Mouse (Mus musculus): ENCODE measurements around the gene Nrxn1. TPM values are rescaled to one million over a fixed set of nuclear protein-coding genes. Genes with fewer than 3 reads are reported as not detected.

Nrxn1 gene
- polyA plus RNA-seq, 1 experiment, result 0.31 TPM

DNA sequence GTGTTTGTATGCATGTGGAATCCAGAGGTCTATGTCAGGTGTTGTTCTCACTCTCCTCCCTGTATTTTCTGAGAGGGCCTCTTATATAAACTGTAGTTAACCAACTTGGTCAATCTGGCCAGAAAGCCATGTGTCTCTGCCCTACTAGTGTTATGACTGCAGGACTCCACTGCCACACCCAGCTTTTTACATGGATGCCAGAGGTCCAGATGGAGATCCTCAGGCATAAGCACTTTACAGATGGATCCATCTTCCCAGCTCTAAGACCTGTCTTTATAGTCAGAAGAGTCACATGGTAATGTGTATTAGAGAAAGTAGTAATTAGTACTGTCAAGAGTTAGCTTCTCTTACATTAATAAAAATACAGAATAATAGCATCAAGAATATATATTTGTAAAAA, 285.7 kb downstream of the Nrxn1 start:
- Histone ChIP-seq H3K27ac (ENCODE audit: control insufficient read depth, insufficient read depth, low read length) (no peak overlapping the region), H3K27me3 (ENCODE audit: control insufficient read depth, insufficient read depth, low read length) (no peaks in the 10 kb centered on the region), H3K4me1 (replicated peaks; ENCODE audit: control insufficient read depth, insufficient read depth, low read length) (no peaks in the 10 kb centered on the region), H3K36me3 (ENCODE audit: control insufficient read depth, insufficient read depth, low read length) (no peaks in the 10 kb centered on the region), H3K4me3 (ENCODE audit: control insufficient read depth, insufficient read depth, low read length) (no peak overlapping the region)
- DNase-seq, result no peak
- TF ChIP-seq POLR2A (IDR thresholded peaks at IDR 0.05; ENCODE audit: control insufficient read depth, extremely low read depth, insufficient read depth, low read length, poor library complexity), result no peak
- TF ChIP-seq CTCF (IDR thresholded peaks at IDR 0.05; ENCODE audit: borderline replicate concordance, control insufficient read depth, extremely low read depth, insufficient read depth, low read length, poor library complexity), result no peak

DNA sequence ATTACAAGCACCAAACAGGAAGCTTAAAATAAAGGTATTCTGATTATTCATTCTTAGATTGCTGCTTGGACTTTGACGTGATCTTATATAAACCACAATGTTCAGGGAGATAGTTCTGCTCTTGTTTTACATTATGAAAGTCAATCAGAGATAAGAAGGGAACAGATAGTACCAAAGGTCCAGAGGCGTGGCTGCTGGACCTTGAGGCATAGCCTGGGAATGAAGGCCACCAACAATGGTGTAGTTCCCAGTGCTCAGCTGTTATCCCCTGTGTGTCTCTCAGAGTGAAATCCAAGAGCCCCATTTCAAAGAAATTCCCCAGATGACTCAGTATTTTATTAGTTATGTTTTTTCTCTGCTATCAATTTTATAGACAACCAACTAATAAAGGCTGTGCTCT, 294.2 kb downstream of the Nrxn1 start:
- Histone ChIP-seq H3K27me3 (ENCODE audit: control insufficient read depth, insufficient read depth, low read length) (no peaks in the 10 kb centered on the region), H3K27ac (ENCODE audit: control insufficient read depth, insufficient read depth, low read length) (no peak overlapping the region), H3K36me3 (ENCODE audit: control insufficient read depth, insufficient read depth, low read length) (no peaks in the 10 kb centered on the region), H3K4me3 (ENCODE audit: control insufficient read depth, insufficient read depth, low read length) (no peak overlapping the region), H3K4me1 (replicated peaks; ENCODE audit: control insufficient read depth, insufficient read depth, low read length) (no peaks in the 10 kb centered on the region)
- no peak for DNase-seq
- WGBS, result 85% methylated on average over 2 of the region's 2 CpGs
- TF ChIP-seq CTCF (IDR thresholded peaks at IDR 0.05; ENCODE audit: borderline replicate concordance, control insufficient read depth, extremely low read depth, insufficient read depth, low read length, poor library complexity), result no peak
- no peak for TF ChIP-seq POLR2A (IDR thresholded peaks at IDR 0.05; ENCODE audit: control insufficient read depth, extremely low read depth, insufficient read depth, low read length, poor library complexity)

DNA sequence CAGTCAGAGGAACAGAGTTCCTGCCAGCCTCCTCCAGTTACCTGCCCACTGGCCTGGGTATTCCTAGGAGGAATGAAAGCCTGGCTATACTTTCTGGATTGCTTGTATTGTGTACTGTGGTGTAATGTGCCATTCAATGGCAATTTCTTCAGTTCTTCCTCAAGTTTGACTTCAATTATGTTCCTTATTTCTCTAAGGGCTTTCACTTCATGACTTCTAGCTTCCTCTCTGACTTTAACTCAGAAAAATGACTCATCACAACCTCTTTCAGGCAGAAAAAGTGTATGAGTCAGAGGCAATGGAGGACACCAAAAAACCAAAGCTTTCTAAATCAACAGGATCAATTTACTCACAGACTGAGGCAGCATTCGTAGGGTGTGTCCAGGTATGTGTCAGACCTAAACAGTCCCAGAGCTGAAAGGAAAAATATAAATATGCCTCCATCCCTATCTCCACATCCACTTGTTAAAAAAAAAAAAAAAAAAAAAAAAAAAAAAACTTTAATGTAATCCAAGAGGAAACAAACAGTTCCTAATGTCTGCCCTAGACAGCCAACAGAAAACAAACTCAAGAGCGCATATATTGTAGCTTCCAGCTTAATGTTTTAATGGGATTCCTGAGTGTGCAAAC, 295.1 kb downstream of the Nrxn1 start:
- WGBS, result 94% methylated on average over 2 of the region's 2 CpGs
- no peak overlapping the region for H3K27ac ChIP-seq (ENCODE audit: control insufficient read depth, insufficient read depth, low read length)

DNA sequence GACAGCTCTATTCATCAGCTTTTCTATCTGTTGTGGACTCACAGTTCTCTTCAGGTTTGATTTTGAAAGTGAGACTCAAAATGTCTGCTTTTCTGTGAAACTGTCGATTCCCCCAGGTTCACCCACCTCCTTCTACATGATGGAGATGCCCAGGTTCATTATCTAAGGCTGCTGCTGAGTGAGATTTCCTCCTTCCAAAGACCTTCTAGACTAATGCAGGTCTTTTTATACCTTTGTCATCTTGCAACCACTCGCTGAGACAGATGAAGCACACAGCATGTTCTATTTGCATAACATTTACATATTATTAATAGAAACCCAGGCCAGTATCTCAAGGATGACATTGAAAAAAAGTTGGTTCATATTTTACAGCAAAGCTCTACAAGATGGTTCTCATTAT, 295.9 kb downstream of the Nrxn1 start:
- TF ChIP-seq POLR2A (IDR thresholded peaks at IDR 0.05; ENCODE audit: control insufficient read depth, extremely low read depth, insufficient read depth, low read length, poor library complexity) (no peak), CTCF (IDR thresholded peaks at IDR 0.05; ENCODE audit: borderline replicate concordance, control insufficient read depth, extremely low read depth, insufficient read depth, low read length, poor library complexity) (no peak)
- Histone ChIP-seq H3K4me1 (replicated peaks; ENCODE audit: control insufficient read depth, insufficient read depth, low read length) (no peaks in the 10 kb centered on the region), H3K36me3 (ENCODE audit: control insufficient read depth, insufficient read depth, low read length) (no peaks in the 10 kb centered on the region), H3K4me3 (ENCODE audit: control insufficient read depth, insufficient read depth, low read length) (no peak overlapping the region), H3K27me3 (ENCODE audit: control insufficient read depth, insufficient read depth, low read length) (no peaks in the 10 kb centered on the region), H3K27ac (ENCODE audit: control insufficient read depth, insufficient read depth, low read length) (no peak overlapping the region)
- WGBS, result 92% methylated on average over 2 of the region's 2 CpGs
- DNase-seq, result no peak

More for the DNA sequence above, 295.1 kb downstream of the Nrxn1 start:
- Histone ChIP-seq H3K27me3 (ENCODE audit: control insufficient read depth, insufficient read depth, low read length) (no peaks in the 10 kb centered on the region), H3K36me3 (ENCODE audit: control insufficient read depth, insufficient read depth, low read length) (no peaks in the 10 kb centered on the region), H3K4me3 (ENCODE audit: control insufficient read depth, insufficient read depth, low read length) (no peak overlapping the region), H3K4me1 (replicated peaks; ENCODE audit: control insufficient read depth, insufficient read depth, low read length) (no peaks in the 10 kb centered on the region)
- DNase-seq, result no peak
- TF ChIP-seq POLR2A (IDR thresholded peaks at IDR 0.05; ENCODE audit: control insufficient read depth, extremely low read depth, insufficient read depth, low read length, poor library complexity) (no peak), CTCF (IDR thresholded peaks at IDR 0.05; ENCODE audit: borderline replicate concordance, control insufficient read depth, extremely low read depth, insufficient read depth, low read length, poor library complexity) (no peak)

DNA sequence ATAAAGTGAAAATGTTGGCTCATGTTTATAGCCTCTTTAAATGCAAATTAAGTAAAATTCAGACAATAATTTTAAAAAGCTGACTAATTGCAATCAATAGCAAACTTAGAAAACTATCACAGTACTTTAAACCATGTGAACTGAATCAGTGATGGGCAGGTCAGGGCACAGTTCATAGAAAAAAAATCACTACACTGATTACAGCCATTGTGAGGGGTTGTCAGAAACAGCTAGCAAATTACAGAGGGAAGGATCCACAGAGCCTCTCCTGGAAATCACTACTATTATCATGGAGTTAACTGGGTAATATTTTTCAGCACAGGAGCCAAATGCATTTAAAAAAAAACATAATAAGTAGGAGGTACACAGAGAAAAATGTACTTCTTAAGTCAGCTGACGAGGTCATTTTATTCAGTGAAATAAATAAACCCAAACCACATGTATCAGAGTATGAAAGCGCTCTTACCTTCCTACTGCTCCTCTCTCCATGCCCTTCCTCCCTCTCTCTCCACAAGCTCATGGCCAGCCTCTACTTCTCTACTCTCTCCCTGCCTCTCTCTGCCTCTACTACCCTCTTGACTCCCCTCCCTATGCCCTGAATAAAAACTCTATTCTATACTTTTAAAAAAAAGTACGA, 304.3 kb downstream of the Nrxn1 start:
- no peaks in the 10 kb centered on the region for H3K4me1 ChIP-seq (replicated peaks; ENCODE audit: control insufficient read depth, insufficient read depth, low read length)
- H3K27ac ChIP-seq (ENCODE audit: control insufficient read depth, insufficient read depth, low read length), result no peak overlapping the region
- no peak for TF ChIP-seq CTCF (IDR thresholded peaks at IDR 0.05; ENCODE audit: borderline replicate concordance, control insufficient read depth, extremely low read depth, insufficient read depth, low read length, poor library complexity)
- no peak overlapping the region for H3K4me3 ChIP-seq (ENCODE audit: control insufficient read depth, insufficient read depth, low read length)
- no peaks in the 10 kb centered on the region for H3K36me3 ChIP-seq (ENCODE audit: control insufficient read depth, insufficient read depth, low read length)
- no peaks in the 10 kb centered on the region for H3K27me3 ChIP-seq (ENCODE audit: control insufficient read depth, insufficient read depth, low read length)
- 93% methylated on average over 3 of the region's 3 CpGs for WGBS
- DNase-seq, result no peak

DNA sequence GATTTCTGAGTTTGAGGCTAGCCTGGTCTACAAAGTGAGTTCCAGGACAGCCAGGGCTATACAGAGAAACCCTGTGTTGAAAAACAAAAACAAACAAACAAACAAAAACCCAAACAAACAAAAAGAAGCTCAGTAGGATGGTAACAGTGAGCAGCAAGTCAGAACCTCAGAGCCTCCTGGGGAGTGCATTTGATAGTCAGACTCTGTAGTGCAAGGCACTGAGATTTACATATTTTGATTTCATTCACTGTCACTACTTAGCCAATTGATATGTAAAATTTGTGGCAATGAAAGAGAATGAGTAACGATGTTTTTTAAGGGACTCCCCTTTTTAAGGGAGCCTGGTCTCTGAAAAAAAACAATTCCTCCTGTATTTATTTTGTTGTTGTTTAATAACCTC, 304.8 kb downstream of the Nrxn1 start:
- Histone ChIP-seq H3K27ac (ENCODE audit: control insufficient read depth, insufficient read depth, low read length) (no peak overlapping the region), H3K4me3 (ENCODE audit: control insufficient read depth, insufficient read depth, low read length) (no peak overlapping the region), H3K27me3 (ENCODE audit: control insufficient read depth, insufficient read depth, low read length) (no peaks in the 10 kb centered on the region), H3K4me1 (replicated peaks; ENCODE audit: control insufficient read depth, insufficient read depth, low read length) (no peaks in the 10 kb centered on the region), H3K36me3 (ENCODE audit: control insufficient read depth, insufficient read depth, low read length) (no peaks in the 10 kb centered on the region)
- no peak for TF ChIP-seq POLR2A (IDR thresholded peaks at IDR 0.05; ENCODE audit: control insufficient read depth, extremely low read depth, insufficient read depth, low read length, poor library complexity)
- no peak for TF ChIP-seq CTCF (IDR thresholded peaks at IDR 0.05; ENCODE audit: borderline replicate concordance, control insufficient read depth, extremely low read depth, insufficient read depth, low read length, poor library complexity)
- DNase-seq, result no peak
- 83% methylated on average over 1 of the region's 1 CpGs for WGBS

All from thymus, adult 2 months (tissue).